8 mouse cellular contexts compared by ENCODE assay signal in the genomic region with DNA sequence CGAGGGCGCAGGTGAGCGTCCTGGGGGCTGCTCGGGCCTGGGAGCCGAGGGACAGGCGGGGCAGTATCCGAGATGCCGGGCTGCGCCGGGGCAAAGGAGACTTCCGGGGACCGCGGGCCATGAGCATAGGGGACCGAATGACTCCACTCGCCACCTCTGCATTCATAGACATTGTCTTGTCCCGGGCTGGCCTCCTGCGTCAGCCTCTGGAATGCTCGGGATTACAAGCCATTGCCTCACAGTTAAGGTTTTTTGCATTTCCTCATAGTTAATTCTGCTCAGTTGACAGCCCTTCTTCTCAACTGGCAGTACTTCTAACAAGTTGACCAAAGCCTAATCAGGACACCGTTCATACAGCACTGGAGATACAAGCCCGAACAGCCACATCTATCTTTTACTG. TPM values are rescaled to one million over a fixed set of nuclear protein-coding genes. Genes with fewer than 3 reads are reported as not detected.
DNase-seq lines count a peak whose midpoint lies in the region; ATAC-seq and TF ChIP-seq lines count a peak whose summit lies in the region.

No protein-coding gene starts in this region.

- H3K27ac ChIP-seq in heart, embryonic 10.5 days = peak overlapping the region; percentile 96
- H3K27ac ChIP-seq in forebrain, embryonic 10.5 days = peak overlapping the region; percentile 97
- peak overlapping the region; percentile 88 for H3K27ac ChIP-seq in liver, embryonic 12.5 days

- H3ac ChIP-seq in C2C12 (ENCODE audit: control insufficient read depth, insufficient read length, low read depth) = peak overlapping the region; percentile 99

- peak overlapping the region; percentile 80 for H3K4me2 ChIP-seq in liver, embryonic 12.5 days

- peak overlapping the region; percentile 94 for H3K4me3 ChIP-seq in heart, embryonic 10.5 days
- H3K4me3 ChIP-seq in C2C12 (ENCODE audit: insufficient read depth, poor library complexity, severe bottlenecking) = peak overlapping the region; percentile 99
- H3K4me3 ChIP-seq in forebrain, embryonic 10.5 days = peak overlapping the region; percentile 96
- H3K4me3 ChIP-seq in liver, embryonic 12.5 days = peak overlapping the region; percentile 96

- peaks cover 30% of the 10 kb centered on the region for H3K79me2 ChIP-seq in C2C12 (ENCODE audit: control insufficient read depth, insufficient read depth)

- peak overlapping the region; percentile 93 for H3K9ac ChIP-seq in liver, embryonic 12.5 days

- no peak for ATAC-seq in liver, embryonic 12.5 days

- peaks cover 20% of the 10 kb centered on the region for H3K79me3 ChIP-seq in C2C12 (ENCODE audit: low read depth)

- H3K36me3 ChIP-seq in heart, embryonic 10.5 days = peaks cover 55% of the 10 kb centered on the region
- H3K36me3 ChIP-seq in C2C12 (ENCODE audit: control insufficient read depth, insufficient read depth) = peaks cover 53% of the 10 kb centered on the region
- H3K36me3 ChIP-seq in forebrain, embryonic 10.5 days (replicated peaks) = peaks cover 68% of the 10 kb centered on the region
- H3K36me3 ChIP-seq in liver, embryonic 12.5 days = peaks cover 62% of the 10 kb centered on the region

- 3% methylated on average over 20 of the region's 20 CpGs for WGBS in heart, embryonic 10.5 days
- 4% methylated on average over 20 of the region's 20 CpGs for WGBS in forebrain, embryonic 10.5 days
- WGBS in liver, embryonic 12.5 days (ENCODE audit: insufficient replicate concordance) = 2% methylated on average over 20 of the region's 20 CpGs

- H3K4me1 ChIP-seq in heart, embryonic 10.5 days = peaks cover 71% of the 10 kb centered on the region
- peaks cover 52% of the 10 kb centered on the region for H3K4me1 ChIP-seq in forebrain, embryonic 10.5 days
- peaks cover 65% of the 10 kb centered on the region for H3K4me1 ChIP-seq in liver, embryonic 12.5 days

- TF ChIP-seq CTCF in C2C12 (IDR thresholded peaks at IDR 0.05; ENCODE audit: control insufficient read depth, insufficient read depth, insufficient read length) = no peak

- intact Hi-C loops in heart, postnatal 14 days (cut with DNase I) = no loop called here

- no peak for DNase-seq in heart, embryonic 10.5 days (ENCODE audit: low spot score)
- DNase-seq in heart, postnatal 14 days = no peak
- no peak for DNase-seq in forebrain, embryonic 10.5 days (ENCODE audit: extremely low spot score, low spot score)
- no peak for DNase-seq in embryo, embryonic 11 days
- DNase-seq in adrenal gland, postnatal 25 days = no peak
- no peak for DNase-seq in left cerebral cortex, adult 11 months (ENCODE audit: low spot score)

- no peaks in the 10 kb centered on the region for H3K27me3 ChIP-seq in heart, embryonic 10.5 days (ENCODE audit: insufficient read depth, poor library complexity, severe bottlenecking)
- no peaks in the 10 kb centered on the region for H3K27me3 ChIP-seq in C2C12 (ENCODE audit: control insufficient read depth, insufficient read depth, insufficient read length)
- 0 out of 2 replicates have a peak, but pooled peaks cover 8% of the 10 kb centered on the region for H3K27me3 ChIP-seq in forebrain, embryonic 10.5 days (ENCODE audit: poor library complexity, severe bottlenecking)
- H3K27me3 ChIP-seq in liver, embryonic 12.5 days (replicated peaks) = no peaks in the 10 kb centered on the region

- H3K9me3 ChIP-seq in heart, embryonic 10.5 days = no peaks in the 10 kb centered on the region
- no peaks in the 10 kb centered on the region for H3K9me3 ChIP-seq in forebrain, embryonic 10.5 days
- H3K9me3 ChIP-seq in liver, embryonic 12.5 days (replicated peaks) = no peaks in the 10 kb centered on the region

TF ChIP-seq in C2C12, 6 proteins besides CTCF, POLR2A, EP300 and RAD21:
- TF ChIP-seq MYOG (IDR thresholded peaks at IDR 0.05; ENCODE audit: control insufficient read depth, extremely low read depth, insufficient read length) (no peak), MYOD1 (IDR thresholded peaks at IDR 0.05; ENCODE audit: control insufficient read depth, insufficient read length, low read depth) (no peak), MAX (IDR thresholded peaks at IDR 0.05) (no peak), FOSL1 (IDR thresholded peaks at IDR 0.05; ENCODE audit: insufficient read depth, low read length, poor library complexity, severe bottlenecking) (no peak), CEBPB (IDR thresholded peaks at IDR 0.05; ENCODE audit: low read depth) (no peak), USF1 (IDR thresholded peaks at IDR 0.05; ENCODE audit: low read depth) (no peak)

RNA-seq across cellular contexts. Expression of a gene that starts 0.5 kb away (rescaled TPM):
- polyA plus RNA-seq in heart, embryonic 10.5 days (2016; fragmentation: Nextera tagmentation; extraction: Ambion mirVana) = 37.2 and 51.6 TPM in 2 replicates
- 10 to 100 TPM; 15.6 to 17.8 TPM for total RNA-seq in heart, postnatal 14 days (2021)
- 48.1 TPM for polyA plus RNA-seq in C2C12 (2012; fragmentation: generic; extraction: Trizol)
- 56.0 and 56.7 TPM in 2 replicates for polyA plus RNA-seq in forebrain, embryonic 10.5 days (2016; fragmentation: Nextera tagmentation; extraction: Ambion mirVana)
- polyA plus RNA-seq in liver, embryonic 12.5 days (2016; fragmentation: Nextera tagmentation; extraction: Ambion mirVana) = 52.9 and 55.1 TPM in 2 replicates
- total RNA-seq in adrenal gland, postnatal 25 days (2021) = 44.0 and 45.7 TPM in 2 replicates

RNA-seq across cellular contexts. Expression of a gene that starts 7.1 kb away (rescaled TPM):
- polyA plus RNA-seq in heart, embryonic 10.5 days (2016; fragmentation: Nextera tagmentation; extraction: Ambion mirVana) = 10.8 and 15.6 TPM in 2 replicates
- total RNA-seq in heart, postnatal 14 days (2021) = 1 to 10 TPM; 5.3 to 7.9 TPM
- 0.02 TPM for polyA plus RNA-seq in C2C12 (2012; fragmentation: generic; extraction: Trizol)
- polyA plus RNA-seq in forebrain, embryonic 10.5 days (2016; fragmentation: Nextera tagmentation; extraction: Ambion mirVana) = 2.4 and 3.0 TPM in 2 replicates
- polyA plus RNA-seq in liver, embryonic 12.5 days (2016; fragmentation: Nextera tagmentation; extraction: Ambion mirVana) = 6.7 and 7.0 TPM in 2 replicates
- total RNA-seq in adrenal gland, postnatal 25 days (2021) = 65.7 and 69.5 TPM in 2 replicates

RNA-seq across cellular contexts. Expression of a gene that starts 21.6 kb away (rescaled TPM):
- not detected in 2 replicates for polyA plus RNA-seq in heart, embryonic 10.5 days (2016; fragmentation: Nextera tagmentation; extraction: Ambion mirVana)
- 1 to 10 TPM; 5.2 to 5.5 TPM for total RNA-seq in heart, postnatal 14 days (2021)
- polyA plus RNA-seq in C2C12 (2012; fragmentation: generic; extraction: Trizol) = 0.08 TPM
- not detected in 2 replicates for polyA plus RNA-seq in forebrain, embryonic 10.5 days (2016; fragmentation: Nextera tagmentation; extraction: Ambion mirVana)
- 0.04 TPM in 1 of 2 replicates, not detected in the other for polyA plus RNA-seq in liver, embryonic 12.5 days (2016; fragmentation: Nextera tagmentation; extraction: Ambion mirVana)
- total RNA-seq in adrenal gland, postnatal 25 days (2021) = 4.5 and 4.7 TPM in 2 replicates

RNA-seq across cellular contexts. Expression of a gene that starts 28.7 kb away (rescaled TPM):
- polyA plus RNA-seq in heart, embryonic 10.5 days (2016; fragmentation: Nextera tagmentation; extraction: Ambion mirVana) = 42.6 and 55.9 TPM in 2 replicates
- total RNA-seq in heart, postnatal 14 days (2021) = 10 to 100 TPM; 34.8 to 36.7 TPM
- polyA plus RNA-seq in C2C12 (2012; fragmentation: generic; extraction: Trizol) = 33.3 TPM
- 60.6 and 62.1 TPM in 2 replicates for polyA plus RNA-seq in forebrain, embryonic 10.5 days (2016; fragmentation: Nextera tagmentation; extraction: Ambion mirVana)
- polyA plus RNA-seq in liver, embryonic 12.5 days (2016; fragmentation: Nextera tagmentation; extraction: Ambion mirVana) = 27.8 and 29.0 TPM in 2 replicates
- 44.6 and 51.8 TPM in 2 replicates for total RNA-seq in adrenal gland, postnatal 25 days (2021)

RNA-seq across cellular contexts. Expression of a gene that starts 28.8 kb away (rescaled TPM):
- 100 and 109 TPM in 2 replicates for polyA plus RNA-seq in heart, embryonic 10.5 days (2016; fragmentation: Nextera tagmentation; extraction: Ambion mirVana)
- total RNA-seq in heart, postnatal 14 days (2021) = 10 to 100 TPM; 74.0 to 82.9 TPM
- 89.0 TPM for polyA plus RNA-seq in C2C12 (2012; fragmentation: generic; extraction: Trizol)
- 101 and 108 TPM in 2 replicates for polyA plus RNA-seq in forebrain, embryonic 10.5 days (2016; fragmentation: Nextera tagmentation; extraction: Ambion mirVana)
- 39.9 and 47.1 TPM in 2 replicates for polyA plus RNA-seq in liver, embryonic 12.5 days (2016; fragmentation: Nextera tagmentation; extraction: Ambion mirVana)
- total RNA-seq in adrenal gland, postnatal 25 days (2021) = 102 and 111 TPM in 2 replicates
